Mouse (Mus musculus): Measurements from ENCODE around the gene Papolb. TPM values are rescaled to one million over a fixed set of nuclear protein-coding genes. Genes with fewer than 3 reads are reported as not detected.

Papolb gene
- polyA plus RNA-seq, 1 experiment from 2014 or later: not detected

DNA sequence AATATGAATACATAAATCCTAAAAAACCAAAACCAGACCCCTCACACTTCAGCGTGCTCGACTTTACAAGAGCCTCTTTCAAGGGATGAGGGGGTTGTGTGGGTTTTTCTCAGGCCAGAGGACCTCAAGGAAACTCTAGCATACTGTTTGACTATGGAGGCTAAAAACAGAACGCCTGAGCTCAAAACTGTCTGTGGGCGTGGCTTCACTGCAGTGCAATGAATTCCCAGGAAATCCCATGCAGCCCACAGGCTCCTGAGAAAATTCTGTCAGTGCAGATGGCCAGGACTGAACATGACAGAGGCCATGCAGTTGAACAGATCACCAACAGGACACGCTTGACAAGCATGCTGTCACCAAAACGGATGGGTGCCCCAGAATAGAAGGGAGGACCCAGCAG is 10.9 kb downstream of the Papolb start:
- Histone ChIP-seq H3K27ac (replicated peaks) (no peak overlapping the region), H3K4me3 (replicated peaks) (no peak overlapping the region), H3K4me2 (no peak overlapping the region), H3K9me3 (replicated peaks) (no peaks in the 10 kb centered on the region), H3K9ac (no peak overlapping the region), H3K27me3 (no peaks in the 10 kb centered on the region), H3K36me3 (replicated peaks) (no peaks in the 10 kb centered on the region), H3K4me1 (replicated peaks) (0 out of 2 replicates have a peak, but pooled peaks cover 4% of the 10 kb centered on the region)
- WGBS (ENCODE audit: insufficient replicate concordance): 37% methylated on average over 6 of the region's 6 CpGs
- ATAC-seq (ENCODE audit: insufficient read depth): no peak

DNA sequence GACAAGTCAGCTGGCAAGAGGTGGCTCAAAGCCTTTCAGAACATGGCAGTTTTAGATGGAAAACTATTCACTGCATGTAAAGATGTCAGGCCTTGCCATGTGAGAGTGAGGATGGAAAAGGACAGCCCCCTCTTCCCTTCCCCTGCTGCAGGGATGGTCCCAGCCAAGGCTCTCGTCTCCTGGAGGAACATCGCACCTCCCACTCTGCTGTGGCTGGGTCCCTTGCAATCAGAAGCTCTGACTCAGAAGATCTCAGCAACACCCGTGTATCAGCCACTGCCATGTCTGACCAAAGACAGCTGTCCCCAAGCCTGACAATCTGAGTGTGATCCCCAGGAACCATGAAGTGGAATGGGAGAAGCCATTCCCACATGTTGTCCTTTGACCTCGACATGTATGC is 17.8 kb downstream of the Papolb start:
- no peak for ATAC-seq (ENCODE audit: insufficient read depth)
- Histone ChIP-seq H3K4me1 (replicated peaks) (no peaks in the 10 kb centered on the region), H3K9me3 (replicated peaks) (no peaks in the 10 kb centered on the region), H3K36me3 (replicated peaks) (no peaks in the 10 kb centered on the region), H3K4me3 (replicated peaks) (no peak overlapping the region), H3K9ac (no peak overlapping the region), H3K27ac (replicated peaks) (no peak overlapping the region), H3K27me3 (no peaks in the 10 kb centered on the region), H3K4me2 (no peak overlapping the region)
- 59% methylated on average over 4 of the region's 4 CpGs for WGBS (ENCODE audit: insufficient replicate concordance)

GRCm38 (mm10) chr5:142510061-142510414 is 19.8 kb downstream of the Papolb start:
- Histone ChIP-seq H3K4me3 (replicated peaks) (no peak overlapping the region), H3K4me2 (no peak overlapping the region), H3K4me1 (replicated peaks) (no peaks in the 10 kb centered on the region), H3K27me3 (no peaks in the 10 kb centered on the region), H3K36me3 (replicated peaks) (no peaks in the 10 kb centered on the region), H3K9ac (no peak overlapping the region), H3K9me3 (replicated peaks) (no peaks in the 10 kb centered on the region), H3K27ac (replicated peaks) (no peak overlapping the region)
- ATAC-seq (ENCODE audit: insufficient read depth): no peak
- 59% methylated on average over 7 of the region's 7 CpGs for WGBS (ENCODE audit: insufficient replicate concordance)

DNA sequence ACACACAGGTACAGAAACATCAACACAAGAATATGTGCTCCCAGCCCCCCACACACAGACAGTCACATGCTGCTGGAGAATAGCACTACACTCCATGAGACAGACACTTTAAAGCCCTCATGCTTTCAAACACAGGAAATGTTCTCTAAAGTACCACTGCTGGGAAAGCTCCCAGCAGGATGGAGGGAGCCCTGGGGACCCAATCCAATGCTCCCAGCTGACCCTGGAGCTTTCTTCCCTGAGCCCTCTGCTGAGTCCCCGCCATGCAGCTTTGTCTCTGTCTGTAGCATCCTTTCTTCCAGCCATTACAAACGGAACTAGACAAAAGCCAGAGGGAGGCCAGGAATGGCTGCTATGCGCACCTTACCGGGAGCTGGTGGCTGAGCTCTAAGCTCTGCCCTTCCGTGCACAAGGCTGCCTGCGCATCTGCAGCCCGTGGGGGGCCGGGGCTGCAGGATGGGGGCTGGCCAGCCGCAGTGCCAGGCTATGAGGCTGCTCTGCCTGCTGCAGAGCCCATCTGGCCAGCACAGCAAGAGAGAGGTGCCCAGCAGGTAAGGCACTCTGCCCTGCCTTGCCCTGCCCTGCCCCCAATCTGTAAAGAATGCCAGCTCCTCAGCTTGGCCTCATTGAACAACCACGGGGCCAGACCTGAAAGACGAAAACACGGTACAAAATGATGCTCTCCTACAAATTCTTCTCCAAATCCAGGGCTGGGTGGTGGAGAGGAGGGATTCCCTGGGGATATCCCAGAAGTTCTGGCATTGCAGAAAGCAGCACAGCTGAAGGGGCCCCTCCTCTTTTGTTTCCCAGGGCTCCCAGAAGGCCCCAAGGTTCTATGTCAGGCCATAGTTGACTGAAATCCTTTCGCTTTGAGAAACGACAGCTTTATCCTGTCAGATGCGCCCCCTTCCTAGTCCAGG is 20.5 kb downstream of the Papolb start:
- H3K9me3 ChIP-seq (replicated peaks): no peaks in the 10 kb centered on the region
- no peaks in the 10 kb centered on the region for H3K27me3 ChIP-seq
- H3K4me3 ChIP-seq (replicated peaks): no peak overlapping the region
- H3K36me3 ChIP-seq (replicated peaks): no peaks in the 10 kb centered on the region
- WGBS (ENCODE audit: insufficient replicate concordance): 42% methylated on average over 15 of the region's 15 CpGs
- H3K4me1 ChIP-seq (replicated peaks): no peaks in the 10 kb centered on the region
- ATAC-seq (ENCODE audit: insufficient read depth): no peak
- H3K9ac ChIP-seq: no peak overlapping the region
- no peak overlapping the region for H3K27ac ChIP-seq (replicated peaks)
- no peak overlapping the region for H3K4me2 ChIP-seq

DNA sequence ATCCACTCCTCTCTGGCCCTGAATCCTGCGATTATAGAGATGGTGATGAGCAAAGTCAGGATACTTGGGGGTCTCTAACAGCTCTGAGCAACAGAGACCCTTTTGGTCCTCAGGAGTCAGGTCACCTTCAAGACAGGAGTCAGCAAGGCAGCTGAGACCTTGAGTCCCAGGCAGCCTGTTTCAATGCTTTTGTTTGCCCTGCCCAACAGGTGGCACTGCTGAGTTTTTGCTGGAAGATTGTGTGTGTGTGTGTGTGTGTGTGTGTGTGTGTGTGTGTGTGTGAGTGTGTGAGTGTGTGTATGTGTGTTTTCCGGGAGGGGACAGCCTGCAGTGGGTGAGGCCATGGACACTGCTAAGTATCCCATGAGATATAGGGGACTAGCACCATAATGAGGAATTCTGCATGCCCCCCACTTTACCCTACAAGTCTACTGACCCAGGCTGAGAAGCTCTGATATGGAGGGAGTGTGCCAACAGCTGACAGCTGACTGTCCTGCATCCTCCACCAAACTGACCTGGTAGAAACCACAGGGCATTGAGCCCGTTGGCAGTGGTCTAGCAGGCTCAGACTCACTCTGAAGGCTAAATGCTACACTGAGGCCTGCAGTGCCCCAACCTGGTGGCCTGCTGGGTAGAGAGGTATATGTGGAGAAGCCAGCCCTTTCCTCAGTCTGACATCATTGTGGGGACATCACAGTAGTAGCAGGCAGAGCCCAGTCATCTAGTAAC is 24.0 kb downstream of the Papolb start:
- H3K36me3 ChIP-seq (replicated peaks): no peaks in the 10 kb centered on the region
- no peak overlapping the region for H3K4me2 ChIP-seq
- no peaks in the 10 kb centered on the region for H3K27me3 ChIP-seq
- no peak overlapping the region for H3K4me3 ChIP-seq (replicated peaks)
- no peak overlapping the region for H3K9ac ChIP-seq
- H3K27ac ChIP-seq (replicated peaks): no peak overlapping the region
- 43% methylated on average over 3 of the region's 3 CpGs for WGBS (ENCODE audit: insufficient replicate concordance)
- no peak for ATAC-seq (ENCODE audit: insufficient read depth)
- H3K4me1 ChIP-seq (replicated peaks): no peaks in the 10 kb centered on the region
- H3K9me3 ChIP-seq (replicated peaks): no peaks in the 10 kb centered on the region

DNA sequence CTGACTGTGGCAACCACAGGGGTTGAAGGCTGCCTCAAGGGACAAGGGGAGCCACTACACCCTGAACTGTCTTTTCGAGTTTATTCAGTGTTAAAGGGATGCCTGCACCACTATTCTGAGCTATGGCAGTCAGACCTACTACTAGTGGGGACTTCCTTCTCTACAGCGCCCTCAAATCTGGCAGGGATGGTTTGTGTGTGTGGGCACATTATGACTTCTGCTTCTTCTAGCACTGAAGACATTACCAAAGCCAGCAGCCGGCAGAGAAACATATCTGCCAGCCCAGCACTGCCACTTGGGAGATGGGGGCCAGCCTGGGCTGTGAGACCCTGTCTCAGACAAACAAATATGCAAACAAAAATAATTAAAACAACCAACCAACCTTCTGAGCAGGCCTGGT is 25.7 kb downstream of the Papolb start:
- 50% methylated on average over 3 of the region's 3 CpGs for WGBS (ENCODE audit: insufficient replicate concordance)

GRCm38 (mm10) chr5:142502414-142502813 is 27.5 kb downstream of the Papolb start:
- Histone ChIP-seq H3K4me2 (no peak overlapping the region), H3K4me3 (replicated peaks) (no peak overlapping the region), H3K27me3 (no peaks in the 10 kb centered on the region), H3K9me3 (replicated peaks) (no peaks in the 10 kb centered on the region), H3K9ac (no peak overlapping the region), H3K4me1 (replicated peaks) (no peaks in the 10 kb centered on the region), H3K36me3 (replicated peaks) (no peaks in the 10 kb centered on the region), H3K27ac (replicated peaks) (no peak overlapping the region)
- peak; percentile 66 for ATAC-seq (ENCODE audit: insufficient read depth)
- WGBS (ENCODE audit: insufficient replicate concordance): 1% methylated on average over 3 of the region's 3 CpGs

More for the DNA sequence above, 25.7 kb downstream of the Papolb start:
- no peak overlapping the region for H3K9ac ChIP-seq
- no peaks in the 10 kb centered on the region for H3K27me3 ChIP-seq
- no peak overlapping the region for H3K4me3 ChIP-seq (replicated peaks)
- no peaks in the 10 kb centered on the region for H3K36me3 ChIP-seq (replicated peaks)
- H3K4me2 ChIP-seq: no peak overlapping the region
- H3K9me3 ChIP-seq (replicated peaks): no peaks in the 10 kb centered on the region
- H3K4me1 ChIP-seq (replicated peaks): no peaks in the 10 kb centered on the region
- no peak for ATAC-seq (ENCODE audit: insufficient read depth)
- H3K27ac ChIP-seq (replicated peaks): no peak overlapping the region

GRCm38 (mm10) chr5:142500918-142501317 is 29.0 kb downstream of the Papolb start:
- 57% methylated on average over 10 of the region's 10 CpGs for WGBS (ENCODE audit: insufficient replicate concordance)
- Histone ChIP-seq H3K27me3 (no peaks in the 10 kb centered on the region), H3K4me3 (replicated peaks) (no peak overlapping the region)

DNA sequence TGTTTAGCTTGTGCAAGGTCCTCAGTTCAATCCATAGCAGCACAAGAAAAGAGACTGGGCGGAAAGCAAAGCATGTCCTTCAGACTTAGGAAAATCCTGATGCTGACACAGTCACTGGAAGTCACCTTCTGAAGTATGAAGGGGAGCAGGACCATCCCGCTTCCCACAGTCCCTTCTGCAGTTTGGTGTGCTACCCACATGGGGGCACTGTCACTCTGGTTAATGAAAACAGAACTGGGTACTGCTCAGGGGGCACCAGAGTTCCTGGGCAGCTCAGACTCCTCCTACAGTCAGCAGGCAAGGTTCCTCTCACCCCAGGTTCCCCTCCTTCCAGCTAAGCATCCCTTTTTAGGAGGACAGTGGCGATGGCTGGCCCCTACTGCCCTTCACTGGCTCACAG is 30.9 kb downstream of the Papolb start:
- 30% methylated on average over 3 of the region's 3 CpGs for WGBS (ENCODE audit: insufficient replicate concordance)
- ATAC-seq (ENCODE audit: insufficient read depth): no peak
- no peak overlapping the region for H3K9ac ChIP-seq
- H3K9me3 ChIP-seq (replicated peaks): no peaks in the 10 kb centered on the region
- H3K4me1 ChIP-seq (replicated peaks): no peaks in the 10 kb centered on the region
- H3K27me3 ChIP-seq: no peaks in the 10 kb centered on the region; the same call in 1 of the 2 replicates
- H3K4me3 ChIP-seq (replicated peaks): no peak overlapping the region
- H3K4me2 ChIP-seq: no peak overlapping the region
- no peak overlapping the region for H3K27ac ChIP-seq (replicated peaks)
- H3K36me3 ChIP-seq (replicated peaks): no peaks in the 10 kb centered on the region

More at GRCm38 (mm10) chr5:142500918-142501317, 29.0 kb downstream of the Papolb start:
- no peak overlapping the region for H3K27ac ChIP-seq (replicated peaks)
- no peak overlapping the region for H3K4me2 ChIP-seq
- no peak overlapping the region for H3K9ac ChIP-seq
- no peak for ATAC-seq (ENCODE audit: insufficient read depth)
- no peaks in the 10 kb centered on the region for H3K4me1 ChIP-seq (replicated peaks)
- no peaks in the 10 kb centered on the region for H3K9me3 ChIP-seq (replicated peaks)
- no peaks in the 10 kb centered on the region for H3K36me3 ChIP-seq (replicated peaks)

DNA sequence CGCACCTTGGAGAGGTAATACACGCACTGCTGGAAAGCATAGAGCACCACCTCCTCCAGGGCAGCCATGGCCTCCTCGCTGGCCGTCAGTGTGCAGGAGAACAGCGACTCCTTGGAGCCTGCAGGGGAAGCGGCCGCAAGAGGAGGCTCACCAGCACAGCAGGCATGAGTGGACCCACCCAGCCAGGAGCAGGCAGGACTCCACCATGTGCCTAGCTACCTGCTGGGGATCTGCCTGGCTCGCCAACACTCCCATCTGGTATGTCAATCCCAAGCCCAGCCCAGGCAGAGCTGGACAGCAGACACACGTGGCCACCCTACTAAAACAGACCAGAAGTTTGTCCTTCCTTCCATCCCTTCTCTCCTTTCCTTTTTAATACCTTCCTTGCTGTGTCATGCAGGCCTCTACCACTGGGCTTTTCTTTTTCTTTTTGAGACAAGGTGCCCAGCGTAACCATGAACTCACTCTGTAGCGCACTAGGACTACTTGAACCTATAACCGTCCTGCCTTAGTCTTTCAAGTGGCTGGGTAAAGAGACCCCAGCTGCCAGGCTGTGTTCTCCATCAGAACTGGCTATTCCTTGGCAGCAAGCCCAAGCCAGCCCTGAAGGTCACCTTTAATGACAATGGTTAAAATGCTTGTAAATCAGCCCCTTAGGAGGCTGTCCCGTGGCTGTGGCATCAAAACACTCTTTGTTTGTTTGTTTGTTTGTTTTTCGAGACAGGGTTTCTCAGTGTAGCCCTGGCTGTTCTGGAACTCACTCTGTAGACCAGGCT is 34.4 kb downstream of the Papolb start:
- H3K4me1 ChIP-seq (replicated peaks): no peaks in the 10 kb centered on the region
- H3K9me3 ChIP-seq (replicated peaks): no peaks in the 10 kb centered on the region
- no peak for ATAC-seq (ENCODE audit: insufficient read depth)
- no peak overlapping the region for H3K27ac ChIP-seq (replicated peaks)
- no peak overlapping the region for H3K4me2 ChIP-seq
- H3K4me3 ChIP-seq (replicated peaks): no peak overlapping the region
- 60% methylated on average over 14 of the region's 14 CpGs for WGBS (ENCODE audit: insufficient replicate concordance)
- H3K36me3 ChIP-seq (replicated peaks): no peaks in the 10 kb centered on the region
- no peaks in the 10 kb centered on the region; the same call in 1 of the 2 replicates for H3K27me3 ChIP-seq
- no peak overlapping the region for H3K9ac ChIP-seq

DNA sequence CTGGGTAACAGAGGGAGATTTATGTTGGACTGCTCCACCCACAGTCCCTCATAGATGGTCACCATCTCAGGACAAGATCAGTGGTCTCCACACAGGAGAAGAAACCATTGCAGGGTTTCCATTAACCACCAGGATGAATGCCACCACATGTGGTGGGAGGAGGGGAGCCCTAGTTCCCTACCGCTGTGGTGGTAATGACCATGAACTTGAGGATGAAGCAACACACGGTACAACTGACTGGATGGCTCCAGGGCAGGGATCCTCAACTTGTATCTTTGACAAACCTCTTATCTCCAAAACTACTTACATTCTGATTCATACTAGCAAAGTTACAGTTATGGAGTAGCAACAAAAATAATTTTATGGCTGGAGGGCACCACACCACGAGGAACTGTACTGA is 36.6 kb downstream of the Papolb start:
- no peaks in the 10 kb centered on the region; the same call in none of the 2 replicates for H3K27me3 ChIP-seq
- H3K4me2 ChIP-seq: no peak overlapping the region
- H3K9ac ChIP-seq: no peak overlapping the region
- H3K36me3 ChIP-seq (replicated peaks): no peaks in the 10 kb centered on the region
- H3K4me3 ChIP-seq (replicated peaks): no peak overlapping the region
- H3K27ac ChIP-seq (replicated peaks): no peak overlapping the region
- no peaks in the 10 kb centered on the region for H3K4me1 ChIP-seq (replicated peaks)
- no peak for ATAC-seq (ENCODE audit: insufficient read depth)
- WGBS (ENCODE audit: insufficient replicate concordance): 55% methylated on average over 3 of the region's 3 CpGs
- H3K9me3 ChIP-seq (replicated peaks): no peaks in the 10 kb centered on the region
